Mouse (Mus musculus) T-helper 17 cell (primary cell): ENCODE measurements around the gene Sncg.

Experiments
- in situ Hi-C, 2 experiments: fragments of 300-600 bp; cut with MboI, MseI; formaldehyde crosslinking; loops; 1 replicate in 1 of 2; 2 replicates in 1 of 2; pipeline ENCODE4 v1.15.1; 2025; ENCODE audit warnings: high pct_unique_total_duplicates in 2 of 2

Gene Sncg

GRCm38 (mm10) chr14:34347084-34347483 is 27.5 kb downstream of the Sncg start:
- in situ Hi-C loops: no loop called here

- in situ Hi-C loops: no loop called here
These were observed 28.6 kb downstream of the Sncg start for GRCm38 (mm10) chr14:34345771-34346566.

DNA sequence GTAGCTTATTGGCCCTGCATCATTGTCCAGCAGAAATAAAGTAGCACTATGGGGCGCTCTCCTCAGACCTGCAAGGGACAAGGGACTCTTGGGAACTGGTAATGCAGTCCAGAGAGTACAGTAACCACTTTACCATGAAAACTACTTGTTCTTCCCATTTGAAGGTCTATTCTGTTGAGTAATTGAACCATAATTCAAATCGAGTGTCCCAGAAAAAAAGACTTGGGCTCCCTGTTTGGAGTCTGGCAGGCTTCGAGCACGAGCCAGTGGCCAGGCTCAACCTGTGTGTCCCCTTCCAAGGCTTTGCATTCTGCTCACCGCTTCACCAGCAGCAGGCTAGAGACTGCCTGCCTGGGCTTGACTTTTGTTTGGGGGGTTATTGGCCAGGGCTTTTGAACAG is 30.2 kb downstream of the Sncg start:
- in situ Hi-C loops: no loop called here

DNA sequence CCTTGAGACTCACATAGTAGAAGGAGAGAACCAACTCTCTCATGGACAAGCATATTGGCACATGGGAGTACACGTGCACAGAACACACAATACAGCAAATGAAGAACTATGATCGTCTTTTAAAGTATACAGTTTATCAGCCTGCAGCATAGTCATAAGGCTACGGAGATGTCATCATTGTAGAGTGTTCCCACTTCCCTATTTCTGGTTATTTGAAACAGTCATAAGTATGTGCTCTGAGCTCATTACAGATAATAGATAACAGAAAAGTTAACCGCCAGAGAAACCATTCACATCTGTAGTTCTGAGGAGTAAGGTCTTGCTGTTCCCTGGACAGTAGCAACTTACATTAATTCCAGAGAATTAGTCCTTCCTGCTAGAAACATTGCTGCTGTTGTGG is 31.5 kb downstream of the Sncg start:
- in situ Hi-C loops: no loop called here

DNA sequence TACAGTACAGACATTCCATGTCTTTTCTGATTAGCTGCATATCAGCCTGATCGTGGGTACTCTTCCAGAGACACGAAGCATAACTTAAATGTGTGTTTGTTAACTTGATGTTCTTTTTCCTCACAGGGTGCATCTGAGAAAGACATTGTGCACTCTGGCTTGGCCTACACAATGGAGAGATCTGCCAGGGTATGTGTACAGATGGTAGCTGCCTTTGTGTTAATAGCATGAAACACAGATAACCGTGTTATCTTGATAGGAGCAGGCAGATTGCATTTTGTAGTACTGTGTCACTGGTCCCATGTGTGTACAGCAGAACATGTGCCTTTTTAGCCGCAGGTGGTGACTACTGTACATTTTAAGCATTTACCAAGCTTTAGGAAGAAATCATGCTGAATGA is 32.6 kb downstream of the Sncg start:
- in situ Hi-C loops: no loop called here

- in situ Hi-C loops: no loop called here
These were observed 35.1 kb downstream of the Sncg start for GRCm38 (mm10) chr14:34339446-34339845.

DNA sequence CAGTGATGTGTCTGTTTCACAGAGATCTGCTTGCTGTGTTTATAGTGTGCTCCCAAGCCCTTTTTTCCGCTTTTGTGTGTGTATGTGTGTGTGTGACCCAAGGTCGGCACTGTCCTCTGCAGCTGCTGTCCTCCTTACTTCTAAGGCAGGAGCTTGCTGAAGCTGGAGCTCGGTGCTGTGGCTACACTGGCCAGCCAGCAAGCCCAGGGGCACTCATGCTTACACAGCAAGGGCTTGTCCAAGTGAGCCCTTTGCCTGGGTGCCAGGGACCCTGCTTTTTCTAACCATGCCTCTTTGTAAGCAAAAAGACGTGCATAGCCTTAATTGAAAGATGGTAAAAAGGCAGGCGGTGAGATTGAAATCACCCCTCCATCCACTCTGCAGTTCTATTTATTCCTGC is 42.1 kb downstream of the Sncg start:
- in situ Hi-C loops: no loop called here

GRCm38 (mm10) chr14:34331886-34332285 is 42.7 kb downstream of the Sncg start:
- in situ Hi-C loops: no loop called here

- in situ Hi-C loops: no loop called here
These were observed 43.9 kb downstream of the Sncg start for GRCm38 (mm10) chr14:34330657-34331158.

GRCm38 (mm10) chr14:34327618-34328017 is 47.0 kb downstream of the Sncg start:
- in situ Hi-C loops: no loop called here

GRCm38 (mm10) chr14:34326606-34327005 is 48.0 kb downstream of the Sncg start:
- in situ Hi-C loops: no loop called here

- in situ Hi-C loops: no loop called here
These were observed 51.0 kb downstream of the Sncg start for GRCm38 (mm10) chr14:34323576-34324085.
